In the genomic region with DNA sequence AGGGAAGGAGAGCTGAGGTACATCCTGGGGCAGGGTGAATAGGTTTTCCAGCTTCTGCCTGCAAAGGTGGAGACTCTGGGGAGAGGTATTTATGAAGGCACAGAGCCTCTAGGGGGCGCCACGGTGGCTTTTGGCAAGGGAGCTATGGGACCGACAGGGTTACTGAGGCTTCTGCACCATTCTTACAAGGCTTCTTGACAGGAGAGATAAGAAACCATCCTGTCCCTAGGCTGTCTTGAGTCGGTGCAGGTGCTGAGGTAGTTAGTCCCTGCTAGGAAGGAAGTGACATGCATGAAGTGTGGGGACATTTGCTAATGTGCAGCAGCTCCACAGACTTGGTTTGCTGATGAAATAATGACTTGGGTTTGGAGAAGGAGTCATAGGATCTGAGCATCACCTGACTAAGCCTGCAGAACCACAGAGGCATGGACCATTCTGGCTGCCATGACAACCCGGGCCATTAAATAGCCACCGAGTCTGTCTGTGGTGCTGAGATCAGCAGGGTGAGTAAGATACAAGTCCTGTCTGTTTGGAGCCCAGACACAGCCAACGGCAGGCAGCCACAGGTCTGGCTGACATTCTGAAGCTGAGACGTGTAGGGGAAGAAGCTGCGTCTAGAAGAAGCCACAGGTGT, we compare ENCODE assay signal across 9 mouse cellular contexts. TPM values are rescaled to one million over a fixed set of nuclear protein-coding genes. Genes with fewer than 3 reads are reported as not detected.
DNase-seq lines count a peak whose midpoint lies in the region; TF ChIP-seq lines count a peak whose summit lies in the region.
"Had no signal": no experiment of that assay in that cellular context is flagged by ENCODE, and none has a peak within 500 bp of the region (broad histone marks: within the 10 kb centered on the region; RNA-seq: fewer than 3 reads in every experiment).

No protein-coding gene starts in this region.

- H3K4me1 ChIP-seq in heart, adult 2 months (ENCODE audit: control insufficient read depth, insufficient read depth, low read length) = no peaks in the 10 kb centered on the region
- H3K4me1 ChIP-seq in embryonic facial prominence, embryonic 10.5 days = peaks cover 58% of the 10 kb centered on the region

- WGBS in heart, adult 2 months = 21% methylated on average over 9 of the region's 9 CpGs
- 22% methylated on average over 9 of the region's 9 CpGs for WGBS in embryonic facial prominence, embryonic 10.5 days

- no peak for DNase-seq in heart, adult 2 months
- DNase-seq in heart, postnatal 4 days = no peak
- peak; percentile 64 for DNase-seq in retina, embryonic 14.5 days (ENCODE audit: low spot score)
- no peak for DNase-seq in retina, postnatal 1 day
- DNase-seq in embryonic facial prominence, embryonic 10.5 days (ENCODE audit: low spot score) = peak; percentile 47
- peak; percentile 82 for DNase-seq in thymus, postnatal 4 days
- no peak for DNase-seq in cerebellum, adult 18-20 months
- no peak for DNase-seq in left cerebral cortex, postnatal 10 days (ENCODE audit: extremely low spot score in 1 of 2, low spot score in 2 of 2)

- no peak for TF ChIP-seq POLR2A in heart, adult 2 months (IDR thresholded peaks at IDR 0.05; ENCODE audit: insufficient read depth, low read depth, low read length)

- H3K27me3 ChIP-seq in heart, adult 2 months (ENCODE audit: control insufficient read depth, insufficient read depth, low read length) = peaks cover 19% of the 10 kb centered on the region
- peaks cover 88% of the 10 kb centered on the region for H3K27me3 ChIP-seq in embryonic facial prominence, embryonic 10.5 days (replicated peaks; ENCODE audit: low read depth, poor library complexity, severe bottlenecking)

- H3K27ac ChIP-seq in heart, adult 2 months = no peak overlapping the region
- no peak overlapping the region for H3K27ac ChIP-seq in embryonic facial prominence, embryonic 10.5 days (replicated peaks)
- H3K27ac ChIP-seq: heart, embryonic 15.5 days had no signal

- H3K79me2 ChIP-seq in heart, adult 2 months (replicated peaks; ENCODE audit: control insufficient read depth, insufficient read depth, low read length) = no peaks in the 10 kb centered on the region

- peak; percentile 26; the same call in 1 of the 2 replicates for TF ChIP-seq CTCF in heart, adult 2 months (IDR thresholded peaks at IDR 0.05)

- no peaks in the 10 kb centered on the region for H3K9me3 ChIP-seq in embryonic facial prominence, embryonic 10.5 days
- H3K9me3 ChIP-seq: heart, embryonic 15.5 days had no signal

- no peaks in the 10 kb centered on the region for H3K36me3 ChIP-seq in heart, adult 2 months (ENCODE audit: control insufficient read depth, insufficient read depth, low read length)
- no peaks in the 10 kb centered on the region for H3K36me3 ChIP-seq in embryonic facial prominence, embryonic 10.5 days (replicated peaks)
- H3K36me3 ChIP-seq: heart, embryonic 15.5 days had no signal

- no peak overlapping the region for H3K4me3 ChIP-seq in heart, adult 2 months
- H3K4me3 ChIP-seq in embryonic facial prominence, embryonic 10.5 days = no peak overlapping the region
- H3K4me3 ChIP-seq: heart, embryonic 15.5 days had no signal

- no peak for TF ChIP-seq EP300 in heart, adult 2 months (IDR thresholded peaks at IDR 0.05; ENCODE audit: insufficient read depth, low read depth, low read length)

- H3K9ac ChIP-seq in heart, adult 2 months (ENCODE audit: low read depth, low read length) = no peak overlapping the region
- H3K9ac ChIP-seq: heart, embryonic 15.5 days had no signal

- intact Hi-C loops in heart, adult 2 months (cut with DNase I) = no loop called here
- intact Hi-C loops in left cerebral cortex, postnatal 10 days (cut with DNase I) = no loop called here

RNA-seq across cellular contexts. Expression of gene Rspo1, which starts 2.2 kb away (rescaled TPM):
- 1 to 10 TPM; 2.7 to 4.4 TPM for total RNA-seq in heart, adult 2 months (2021)
- polyA plus RNA-seq in heart, adult 2 months (2012; rRNA removed) = 3.9 and 4.0 TPM in 2 replicates
- 1 to 10 TPM; 4.6 to 4.8 TPM for total RNA-seq in heart, postnatal 4 days (2021)
- polyA plus RNA-seq in embryonic facial prominence, embryonic 10.5 days (2016; fragmentation: Nextera tagmentation; extraction: Ambion mirVana) = 8.2 TPM in 2 replicates
- total RNA-seq in left cerebral cortex, postnatal 10 days (2021) = 1 to 10 TPM; 3.5 to 4.1 TPM

RNA-seq across cellular contexts. Expression of gene Gnl2, which starts 32.4 kb away (rescaled TPM):
- total RNA-seq in heart, adult 2 months (2021) = 10 to 100 TPM; 27.7 to 28.7 TPM
- 12.2 and 18.6 TPM in 2 replicates for polyA plus RNA-seq in heart, adult 2 months (2012; rRNA removed)
- 10 to 100 TPM; 39.9 to 44.3 TPM for total RNA-seq in heart, postnatal 4 days (2021)
- polyA plus RNA-seq in embryonic facial prominence, embryonic 10.5 days (2016; fragmentation: Nextera tagmentation; extraction: Ambion mirVana) = 93.7 and 101 TPM in 2 replicates
- total RNA-seq in left cerebral cortex, postnatal 10 days (2021) = 10 to 100 TPM; 75.2 to 77.3 TPM

RNA-seq across cellular contexts. Expression of gene Cdca8, which starts 44.9 kb away (rescaled TPM):
- under 1 TPM; 0.52 to 0.59 TPM for total RNA-seq in heart, adult 2 months (2021)
- 0.35 and 0.57 TPM in 2 replicates for polyA plus RNA-seq in heart, adult 2 months (2012; rRNA removed)
- total RNA-seq in heart, postnatal 4 days (2021) = 10 to 100 TPM; 57.9 to 58.8 TPM
- 230 and 239 TPM in 2 replicates for polyA plus RNA-seq in embryonic facial prominence, embryonic 10.5 days (2016; fragmentation: Nextera tagmentation; extraction: Ambion mirVana)
- 1 to 10 TPM; 4.0 to 4.4 TPM for total RNA-seq in left cerebral cortex, postnatal 10 days (2021)

RNA-seq across cellular contexts. Expression of gene 9930104L06Rik, which starts 47.2 kb away (rescaled TPM):
- total RNA-seq in heart, adult 2 months (2021) = 1 to 10 TPM; 6.1 to 8.4 TPM
- polyA plus RNA-seq in heart, adult 2 months (2012; rRNA removed) = 5.9 and 7.5 TPM in 2 replicates
- 10 to 100 TPM in 1 of 2 experiments, 1 to 10 TPM in 1; 8.6 to 12.0 TPM for total RNA-seq in heart, postnatal 4 days (2021)
- 17.6 and 18.0 TPM in 2 replicates for polyA plus RNA-seq in embryonic facial prominence, embryonic 10.5 days (2016; fragmentation: Nextera tagmentation; extraction: Ambion mirVana)
- total RNA-seq in left cerebral cortex, postnatal 10 days (2021) = 10 to 100 TPM; 16.3 to 19.3 TPM

Comparison
In these comparisons a context has a peak if more than half of its experiments do, and no peak if none do; other contexts are left out.
1. DNase-seq: peak in retina, embryonic 14.5 days (single experiment), embryonic facial prominence, embryonic 10.5 days (single experiment) and thymus, postnatal 4 days (single experiment); none in heart, adult 2 months (0 of 2), heart, postnatal 4 days (single experiment), retina, postnatal 1 day (single experiment), cerebellum, adult 18-20 months (0 of 2) and left cerebral cortex, postnatal 10 days (0 of 2).
2. RNA of gene Cdca8, which starts 44.9 kb away (total RNA-seq): 57.9 to 58.8 TPM in heart, postnatal 4 days; 4.0 to 4.4 TPM in left cerebral cortex, postnatal 10 days and 0.52 to 0.59 TPM in heart, adult 2 months; every median in the first group is over 10 times any median in the second.